Mouse (Mus musculus): ENCODE measurements around the gene Tnfrsf8. TPM values are rescaled to one million over a fixed set of nuclear protein-coding genes. Genes with fewer than 3 reads are reported as not detected.

The Tnfrsf8 gene
- total RNA-seq, 1 experiment from 2014 or later, result 0.58 TPM

GRCm38 (mm10) chr4:145245581-145245980, 69.4 kb downstream of the Tnfrsf8 start:
- ATAC-seq (ENCODE audit: extremely low read depth, insufficient number of reproducible peaks, low FRiP score, poor library complexity, severe bottlenecking), result no peak

GRCm38 (mm10) chr4:145244676-145245075, 70.3 kb downstream of the Tnfrsf8 start:
- no peak for ATAC-seq (ENCODE audit: extremely low read depth, insufficient number of reproducible peaks, low FRiP score, poor library complexity, severe bottlenecking)

- no peak for ATAC-seq (ENCODE audit: extremely low read depth, insufficient number of reproducible peaks, low FRiP score, poor library complexity, severe bottlenecking)
Observed at GRCm38 (mm10) chr4:145242719-145243350, 72.1 kb downstream of the Tnfrsf8 start.

GRCm38 (mm10) chr4:145240723-145241231, 74.2 kb downstream of the Tnfrsf8 start:
- ATAC-seq (ENCODE audit: extremely low read depth, insufficient number of reproducible peaks, low FRiP score, poor library complexity, severe bottlenecking), result peak; percentile 80

GRCm38 (mm10) chr4:145239049-145239830, 75.7 kb downstream of the Tnfrsf8 start:
- no peak for ATAC-seq (ENCODE audit: extremely low read depth, insufficient number of reproducible peaks, low FRiP score, poor library complexity, severe bottlenecking)

GRCm38 (mm10) chr4:145236027-145236426, 78.9 kb downstream of the Tnfrsf8 start:
- peak; percentile 3; the same call in 1 of the 2 replicates for ATAC-seq (ENCODE audit: extremely low read depth, insufficient number of reproducible peaks, low FRiP score, poor library complexity, severe bottlenecking)

- ATAC-seq (ENCODE audit: extremely low read depth, insufficient number of reproducible peaks, low FRiP score, poor library complexity, severe bottlenecking), result peak; percentile 45
Observed at GRCm38 (mm10) chr4:145233487-145234228, 81.3 kb downstream of the Tnfrsf8 start.

- ATAC-seq (ENCODE audit: extremely low read depth, insufficient number of reproducible peaks, low FRiP score, poor library complexity, severe bottlenecking), result no peak
Observed at GRCm38 (mm10) chr4:145231732-145232131, 83.2 kb downstream of the Tnfrsf8 start.

- ATAC-seq (ENCODE audit: extremely low read depth, insufficient number of reproducible peaks, low FRiP score, poor library complexity, severe bottlenecking), result no peak
Observed at GRCm38 (mm10) chr4:145230647-145231046, 84.3 kb downstream of the Tnfrsf8 start.

- ATAC-seq (ENCODE audit: extremely low read depth, insufficient number of reproducible peaks, low FRiP score, poor library complexity, severe bottlenecking), result no peak
Observed at GRCm38 (mm10) chr4:145229524-145230163, 85.3 kb downstream of the Tnfrsf8 start.

- peak; percentile 14; the same call in 1 of the 2 replicates for ATAC-seq (ENCODE audit: extremely low read depth, insufficient number of reproducible peaks, low FRiP score, poor library complexity, severe bottlenecking)
Observed at GRCm38 (mm10) chr4:145229051-145229450, 85.9 kb downstream of the Tnfrsf8 start.

GRCm38 (mm10) chr4:145224613-145225012, 90.4 kb downstream of the Tnfrsf8 start:
- no peak for ATAC-seq (ENCODE audit: extremely low read depth, insufficient number of reproducible peaks, low FRiP score, poor library complexity, severe bottlenecking)

- no peak for ATAC-seq (ENCODE audit: extremely low read depth, insufficient number of reproducible peaks, low FRiP score, poor library complexity, severe bottlenecking)
Observed at GRCm38 (mm10) chr4:145222064-145222463, 92.9 kb downstream of the Tnfrsf8 start.

GRCm38 (mm10) chr4:145221379-145221778, 93.6 kb downstream of the Tnfrsf8 start:
- no peak for ATAC-seq (ENCODE audit: extremely low read depth, insufficient number of reproducible peaks, low FRiP score, poor library complexity, severe bottlenecking)

- ATAC-seq (ENCODE audit: extremely low read depth, insufficient number of reproducible peaks, low FRiP score, poor library complexity, severe bottlenecking), result no peak
Observed at GRCm38 (mm10) chr4:145220001-145220400, 95.0 kb downstream of the Tnfrsf8 start.

GRCm38 (mm10) chr4:145219240-145219985, 95.6 kb downstream of the Tnfrsf8 start:
- ATAC-seq (ENCODE audit: extremely low read depth, insufficient number of reproducible peaks, low FRiP score, poor library complexity, severe bottlenecking), result peak; percentile 33; the same call in 1 of the 2 replicates

- no peak for ATAC-seq (ENCODE audit: extremely low read depth, insufficient number of reproducible peaks, low FRiP score, poor library complexity, severe bottlenecking)
Observed at GRCm38 (mm10) chr4:145217837-145218236, 97.1 kb downstream of the Tnfrsf8 start.
